Mouse (Mus musculus): Measurements from ENCODE around the gene Exoc3.

DNA sequence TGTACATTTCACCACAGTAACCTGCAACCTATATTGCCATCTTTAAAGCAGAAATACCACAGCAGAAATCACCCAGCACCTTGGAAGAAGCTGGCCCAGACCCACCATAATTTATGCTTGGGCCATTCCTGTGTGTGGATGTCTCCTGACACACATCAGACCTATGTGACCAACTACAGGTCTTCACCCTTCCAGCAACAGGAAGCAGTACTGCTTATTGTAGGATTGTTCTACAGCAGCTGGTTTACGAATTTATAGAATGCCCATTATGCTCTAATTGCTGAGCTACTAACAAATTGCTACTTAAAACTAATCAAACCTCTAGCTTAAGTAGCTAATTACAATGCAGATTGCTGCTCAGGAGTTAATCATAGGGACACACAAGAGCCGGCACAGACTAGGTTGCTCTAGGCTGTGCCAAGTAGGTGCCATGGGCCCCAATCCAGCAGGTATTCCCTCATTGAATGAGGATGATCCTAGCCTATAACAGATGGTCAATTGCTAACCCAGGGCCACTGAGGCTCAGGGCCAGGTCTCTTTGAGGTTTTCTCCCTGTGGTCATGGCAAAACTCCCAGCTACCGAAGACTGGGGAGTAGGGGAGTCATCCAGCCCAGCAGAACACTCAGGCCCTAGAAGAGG, 62.4 kb downstream of the Exoc3 start:
- no peak for TF ChIP-seq CTCF (IDR thresholded peaks at IDR 0.05; ENCODE audit: low read depth)
- TF ChIP-seq EP300 (IDR thresholded peaks at IDR 0.05; ENCODE audit: low read depth) = no peak
